ENCODE assay signal across 1 mouse cellular context in genomic region chr6:8283255-8283654, GRCm38 (mm10).
TF ChIP-seq lines count a peak whose summit lies in the region.

No protein-coding gene starts in this region.

TF ChIP-seq in MEL, 35 proteins besides CTCF, POLR2A, EP300 and RAD21 (continued from another document):
- no peak for TF ChIP-seq ZC3H11A (IDR thresholded peaks at IDR 0.05; ENCODE audit: low read depth, low read length)
- TF ChIP-seq UBTF (IDR thresholded peaks at IDR 0.05; ENCODE audit: borderline replicate concordance, insufficient read depth, low read depth, low read length), result no peak
- TF ChIP-seq MAZ (IDR thresholded peaks at IDR 0.05; ENCODE audit: low read depth, low read length), result no peak
- TF ChIP-seq POLR2AphosphoS5 (IDR thresholded peaks at IDR 0.05; ENCODE audit: borderline replicate concordance, low read depth, low read length), result no peak
- TF ChIP-seq RCOR1 (IDR thresholded peaks at IDR 0.05; ENCODE audit: low read depth, low read length), result peak; percentile 94
- TF ChIP-seq TBP (IDR thresholded peaks at IDR 0.05; ENCODE audit: low read depth, low read length), result no peak
- no peak for TF ChIP-seq USF2 (IDR thresholded peaks at IDR 0.05; ENCODE audit: borderline replicate concordance in 1 of 2, insufficient read depth in 1 of 2, low read depth in 1 of 2, low read length in 2 of 2)
- no peak for TF ChIP-seq KAT2A (conservative IDR thresholded peaks at IDR 0.05; ENCODE audit: low read depth, low read length)
- TF ChIP-seq ETS1 (IDR thresholded peaks at IDR 0.05; ENCODE audit: low read depth, low read length), result peak; percentile 78
- no peak for TF ChIP-seq TAL1 (IDR thresholded peaks at IDR 0.05; ENCODE audit: low read length)
- no peak for TF ChIP-seq NELFE (IDR thresholded peaks at IDR 0.05; ENCODE audit: low read depth, low read length)
